Mouse (Mus musculus) ZHBTc4 (cell line): ENCODE measurements around the gene Gxylt2.

Source experiments
- DNase-seq: peaks from one replicate; pipeline ENCODE4 v3.0.0-alpha.2; 2011; ENCODE audit warnings: low read depth, low spot score

The Gxylt2 gene

GRCm38 (mm10) chr6:100715296-100715828 is 10.8 kb downstream of the Gxylt2 start:
- no peak for DNase-seq

GRCm38 (mm10) chr6:100716152-100716551 is 11.6 kb downstream of the Gxylt2 start:
- no peak for DNase-seq

DNA sequence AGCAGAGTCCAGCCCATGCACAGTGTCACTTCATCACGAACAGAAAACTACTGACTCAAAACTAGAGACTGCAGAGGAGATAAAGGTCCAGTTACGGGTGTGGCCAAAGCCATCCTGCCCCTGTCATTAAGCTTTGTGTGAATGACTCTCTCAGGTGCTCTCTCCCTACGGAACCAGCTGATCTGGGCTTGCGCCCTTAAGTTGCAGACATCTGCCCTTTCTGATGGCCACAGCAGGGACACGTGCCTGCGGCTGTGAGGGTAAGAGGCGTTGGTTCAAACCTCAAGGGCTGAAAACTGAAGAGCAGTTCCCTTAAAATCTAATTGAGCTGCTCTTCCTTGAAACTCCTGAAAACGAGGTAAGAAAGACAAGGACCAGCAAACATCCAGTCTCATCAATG is 12.3 kb downstream of the Gxylt2 start:
- no peak for DNase-seq

DNA sequence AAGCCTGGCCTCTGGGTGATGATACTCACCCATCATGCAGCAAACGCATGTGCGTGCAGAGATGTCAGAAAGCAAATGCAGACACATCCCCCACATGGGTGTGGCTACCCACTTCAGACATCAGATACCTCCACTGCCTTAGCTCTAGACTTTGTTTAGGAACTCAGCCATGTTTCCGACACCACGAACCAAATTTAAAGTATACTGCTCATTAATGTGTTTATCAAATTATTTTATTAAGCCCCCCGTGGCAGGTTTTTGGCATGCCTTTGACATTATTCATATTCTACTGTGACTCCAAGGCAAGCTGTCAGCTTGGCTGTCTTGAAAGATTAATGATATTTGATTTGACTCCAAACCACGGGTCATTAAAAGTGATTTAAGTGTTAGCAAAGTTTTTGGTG is 15.6 kb downstream of the Gxylt2 start:
- no peak for DNase-seq

DNA sequence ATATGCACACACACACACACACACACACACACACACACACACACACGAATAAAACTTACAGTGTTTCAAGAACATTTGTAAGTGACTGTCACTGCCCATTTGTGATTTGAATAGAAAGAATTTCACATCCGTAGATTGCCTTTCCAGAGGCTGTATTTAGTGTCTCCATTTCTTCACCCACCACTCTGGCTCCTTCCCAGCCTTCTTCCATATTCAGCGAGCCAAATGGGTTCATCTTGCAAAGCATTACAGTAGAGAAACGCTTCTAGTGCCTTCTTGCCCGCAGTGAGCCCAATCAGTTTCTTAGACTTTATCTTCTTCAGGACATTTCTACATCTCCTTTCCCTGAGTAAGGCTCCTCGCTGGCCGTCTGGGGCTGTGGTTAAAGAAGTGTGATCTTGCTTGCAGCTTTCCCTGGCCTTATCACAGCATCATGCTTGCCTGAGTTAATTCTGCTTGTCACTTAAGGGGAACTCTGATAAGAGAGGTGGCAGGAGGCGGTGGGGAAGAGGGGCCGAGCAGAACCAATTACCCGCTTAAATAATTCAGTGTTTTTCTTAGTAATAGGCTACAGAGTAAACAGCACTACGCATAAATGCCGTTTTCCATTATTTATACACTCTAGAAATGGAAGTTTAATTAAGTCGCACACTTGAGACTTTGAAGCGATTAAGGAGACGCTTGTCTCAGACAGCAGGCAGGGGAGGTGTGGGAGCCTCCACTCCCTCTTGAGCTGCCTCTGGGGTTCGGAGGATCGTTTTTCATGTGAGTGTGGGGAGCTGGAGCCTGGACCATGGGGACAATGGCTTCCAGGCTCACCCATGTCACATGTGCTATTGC is 16.6 kb downstream of the Gxylt2 start:
- no peak for DNase-seq

DNA sequence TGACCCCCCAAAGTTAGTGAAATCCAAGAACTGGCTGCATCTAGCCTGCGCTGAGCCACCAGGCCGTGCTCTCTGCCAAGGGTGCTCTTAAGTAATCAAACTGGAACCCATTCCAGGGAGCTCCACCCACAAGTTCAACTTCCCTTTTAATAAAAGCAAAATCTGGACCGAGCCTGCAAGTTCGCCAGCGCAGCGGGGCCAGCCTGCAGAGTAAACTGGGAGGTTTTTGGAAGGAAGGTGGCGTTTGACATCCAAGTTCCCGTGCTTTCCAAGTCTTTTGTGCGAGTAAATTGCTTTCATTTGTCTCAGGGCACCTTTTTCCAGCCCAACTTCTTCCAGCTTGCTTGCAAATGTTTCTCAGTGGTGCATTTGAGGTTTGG is 27.5 kb downstream of the Gxylt2 start:
- DNase-seq = no peak

- DNase-seq = no peak
Observed at GRCm38 (mm10) chr6:100732376-100733021, 28.0 kb downstream of the Gxylt2 start.

DNA sequence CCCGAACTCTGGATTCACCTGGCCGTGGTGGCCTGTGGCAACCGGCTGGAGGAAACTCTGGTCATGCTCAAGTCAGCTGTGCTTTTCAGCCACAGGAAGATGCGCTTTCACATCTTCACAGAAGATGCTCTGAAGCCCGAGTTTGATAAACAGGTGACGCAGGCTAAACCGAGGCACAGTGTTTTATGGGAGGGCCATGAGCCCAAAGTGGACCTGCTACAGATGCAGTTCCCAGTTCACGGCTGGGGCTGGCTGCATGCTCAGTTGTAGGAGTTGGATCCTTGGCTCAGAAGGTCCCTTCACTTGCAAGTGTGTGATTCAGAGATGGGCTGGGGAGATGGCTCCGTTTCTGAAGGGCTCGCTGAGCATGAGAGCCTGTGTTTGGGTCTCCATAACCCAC is 28.7 kb downstream of the Gxylt2 start:
- no peak for DNase-seq

DNA sequence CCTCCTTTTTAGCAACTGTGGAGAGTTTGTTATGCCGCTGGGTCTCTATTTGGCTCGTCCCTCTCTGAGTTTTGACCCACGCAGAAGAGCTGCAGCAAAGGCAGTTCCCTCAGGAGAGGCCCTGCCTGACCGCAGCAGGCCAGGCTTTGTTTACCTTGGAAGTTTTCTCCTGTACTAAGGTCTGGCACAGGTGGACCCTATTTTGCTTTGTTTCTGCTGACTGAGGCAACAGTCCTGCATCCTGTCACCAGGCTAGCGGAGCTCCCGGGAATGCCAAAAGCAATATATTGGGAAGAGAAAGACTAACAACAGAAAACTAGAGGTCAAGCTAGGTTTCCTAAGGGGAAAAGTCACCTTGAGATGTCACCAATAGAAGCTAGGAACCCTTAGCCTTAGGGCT is 29.8 kb downstream of the Gxylt2 start:
- DNase-seq = peak; percentile 47

GRCm38 (mm10) chr6:100758431-100759208 is 54.1 kb downstream of the Gxylt2 start:
- DNase-seq = peak; percentile 57

- DNase-seq = no peak
Observed at GRCm38 (mm10) chr6:100767756-100768155, 63.2 kb downstream of the Gxylt2 start.

DNA sequence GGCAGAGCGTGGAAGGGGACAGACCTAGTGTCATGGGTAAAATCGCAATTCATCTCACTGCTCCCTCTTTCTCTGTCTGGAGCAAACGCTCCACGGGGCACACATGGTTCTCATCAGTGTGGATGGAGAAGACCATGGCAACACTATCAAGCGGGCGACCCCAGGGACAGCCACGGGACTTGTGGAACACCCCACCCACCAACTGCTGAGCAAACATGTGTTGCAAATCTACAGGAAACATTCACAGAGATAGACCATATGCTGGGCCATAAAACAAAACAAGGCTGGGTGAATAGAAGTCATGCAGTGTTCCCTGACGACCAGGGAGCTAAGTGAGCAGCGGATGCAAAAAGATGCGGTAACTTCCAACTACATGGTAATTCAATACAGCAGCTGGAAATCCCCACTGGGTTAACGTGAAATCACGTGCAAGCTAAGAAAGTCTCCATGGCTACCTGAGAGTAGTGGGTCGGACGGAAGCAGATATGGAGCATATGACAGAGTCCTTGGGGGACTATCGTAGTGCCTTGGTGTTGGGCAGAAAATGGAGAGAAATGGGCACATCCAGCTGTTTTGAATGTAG is 71.5 kb downstream of the Gxylt2 start:
- DNase-seq = no peak

DNA sequence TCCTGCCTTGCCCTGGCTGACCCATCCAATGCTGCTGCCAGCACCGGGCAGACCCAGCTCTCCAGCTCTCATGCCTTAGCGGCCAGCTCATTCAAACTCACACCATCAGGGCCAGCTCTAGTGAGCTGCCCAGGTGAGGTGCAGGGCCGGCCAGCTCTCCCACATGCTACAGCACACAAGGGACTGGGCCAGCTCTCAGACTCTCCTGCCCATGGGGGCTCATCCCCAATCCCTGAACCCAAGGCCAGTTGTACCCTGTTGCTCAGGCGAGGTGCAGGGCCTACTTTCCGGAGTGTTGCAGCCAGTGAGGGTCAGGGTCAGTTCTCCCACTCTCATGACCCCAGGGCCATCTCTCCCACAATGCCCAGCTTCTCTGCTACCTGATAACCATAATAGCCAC is 74.1 kb downstream of the Gxylt2 start:
- DNase-seq = no peak

GRCm38 (mm10) chr6:100780421-100780820 is 75.9 kb downstream of the Gxylt2 start:
- no peak for DNase-seq

- DNase-seq = no peak
Observed at GRCm38 (mm10) chr6:100781644-100782043, 77.1 kb downstream of the Gxylt2 start.

DNA sequence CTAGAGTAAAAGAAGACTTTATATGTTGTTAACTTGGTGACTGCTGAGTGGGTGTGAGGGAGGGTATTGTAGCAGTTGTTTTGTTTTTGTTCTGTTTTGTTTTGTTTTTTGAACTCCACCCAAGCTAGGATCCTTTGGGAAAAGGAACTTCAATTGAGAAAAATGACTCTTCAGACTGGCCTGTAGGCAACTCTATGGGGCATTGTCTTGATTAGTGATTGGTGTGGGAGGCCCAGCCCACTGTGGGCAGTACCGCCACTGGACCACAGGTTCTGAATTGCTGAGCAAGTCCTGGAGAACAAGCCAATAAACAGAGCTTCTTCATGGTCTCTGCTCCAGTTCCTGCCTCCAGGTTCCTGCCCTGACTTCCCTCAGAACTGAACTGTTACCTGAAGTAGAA is 83.2 kb downstream of the Gxylt2 start:
- no peak for DNase-seq

DNA sequence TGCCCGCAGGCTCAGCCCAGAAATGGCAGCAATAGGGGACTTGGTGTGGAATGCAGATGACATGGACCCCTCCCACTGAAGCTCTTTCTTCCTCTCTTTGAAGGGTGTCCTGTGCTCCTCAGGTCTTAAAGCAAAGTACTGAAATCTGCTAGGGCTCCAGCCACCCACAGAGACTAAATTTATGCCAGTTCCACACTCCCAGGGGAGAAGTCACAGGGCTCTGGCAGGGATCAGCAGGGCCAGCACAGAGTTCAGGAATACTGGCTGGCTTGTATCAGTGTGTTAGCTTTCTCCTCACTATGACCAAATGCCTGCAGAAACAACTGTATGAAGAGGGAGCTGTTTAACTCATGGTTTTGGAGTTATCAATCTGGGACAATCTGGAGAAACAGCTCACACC is 84.6 kb downstream of the Gxylt2 start:
- no peak for DNase-seq

GRCm38 (mm10) chr6:100792055-100792659 is 87.6 kb downstream of the Gxylt2 start:
- no peak for DNase-seq

- no peak for DNase-seq
Observed at GRCm38 (mm10) chr6:100792973-100793769, 88.6 kb downstream of the Gxylt2 start.

- DNase-seq = no peak
Observed at GRCm38 (mm10) chr6:100795797-100796196, 91.3 kb downstream of the Gxylt2 start.

- DNase-seq = no peak
Observed at GRCm38 (mm10) chr6:100799290-100799689, 94.8 kb downstream of the Gxylt2 start.
